Mouse (Mus musculus) cerebellum, adult 2 months (tissue): Measurements from ENCODE around the gene Kank1. TPM values are rescaled to one million over a fixed set of nuclear protein-coding genes. Genes with fewer than 3 reads are reported as not detected.

Experiments used
- DNase-seq, 2 experiments: peaks; one replicate each; pipeline ENCODE4 v3.0.0; 2021
- H3K27ac ChIP-seq: fragments of 200-500 bp; 2 replicates; pipeline ENCODE4 v1.5.1; 2012; ENCODE audit warnings: low read length, control low read depth, inconsistent platforms; ENCODE audit not compliant: insufficient read depth
- H3K27me3 ChIP-seq: fragments of 200-500 bp; 2 replicates; pipeline ENCODE4 v1.6.1; 2012; ENCODE audit warnings: inconsistent platforms, mild to moderate bottlenecking, low read length, moderate library complexity; ENCODE audit not compliant: control insufficient read depth, insufficient read depth
- H3K4me1 ChIP-seq: fragments of 200-500 bp; 2 replicates; pipeline ENCODE4 v1.6.1; 2011; ENCODE audit warnings: low read length; ENCODE audit not compliant: control insufficient read depth, insufficient read depth
- H3K4me3 ChIP-seq: fragments of 200-500 bp; replicated peaks from 2 replicates; pipeline ENCODE3; 2011; ENCODE audit warnings: mild to moderate bottlenecking, low read depth, low read length, control low read depth; ENCODE audit not compliant: insufficient read depth
- CTCF ChIP-seq: fragments of 200-500 bp; IDR thresholded peaks from 2 replicates; pipeline ENCODE4 v1.5.1; 2011; ENCODE audit warnings: low read depth, mild to moderate bottlenecking, control low read depth, low read length, moderate library complexity, borderline replicate concordance; ENCODE audit not compliant: insufficient read depth
- POLR2A ChIP-seq: fragments of 200-500 bp; IDR thresholded peaks from 2 replicates; pipeline ENCODE4 v1.6.1; 2011; ENCODE audit warnings: low read length, control low read depth, borderline replicate concordance; ENCODE audit not compliant: insufficient read depth
- WGBS: fragments of 180-500 bp; shearing (Covaris S2); methylation state at CpG from one replicate; pipeline ENCODE4 v1.1.7; 2018; 5-methylcytosine and 5-hydroxymethylcytosine counted together
- polyA plus RNA-seq: library from polyadenylated mRNA; depleted of rRNA; stranded (reverse); fragments of >200 nt; gene quantifications from 2 replicates; pipeline ENCODE4 v1.2.3, GENCODE M21; 2012; rRNA removed

Gene Kank1
- polyA plus RNA-seq, 1 experiment, result 12.0 TPM

DNA sequence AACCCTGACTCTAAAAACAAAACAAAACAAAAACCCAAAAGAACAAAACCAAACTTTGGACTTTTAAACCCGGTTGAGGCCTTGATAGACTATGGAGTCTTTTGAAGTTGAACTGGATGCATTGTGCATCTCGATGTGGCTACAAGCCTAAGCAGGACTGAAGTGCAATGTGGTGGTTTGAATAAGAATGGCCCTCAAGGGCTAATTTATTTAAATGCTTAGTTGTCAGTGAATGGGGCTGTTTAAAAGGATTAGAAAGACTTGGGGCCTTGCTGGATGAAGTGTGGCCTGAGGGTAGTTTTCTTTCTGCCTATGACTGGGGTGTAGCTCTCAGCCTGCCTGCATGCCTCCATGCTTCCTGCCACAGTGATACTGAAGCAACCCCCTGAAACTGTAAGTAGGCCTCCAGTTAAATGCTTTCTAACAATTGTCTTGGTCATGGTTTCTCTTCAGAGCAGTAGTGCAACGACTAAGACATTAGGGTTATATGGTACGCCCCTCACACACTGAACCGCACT, 242.4 kb downstream of the Kank1 start:
- no peak overlapping the region for H3K4me3 ChIP-seq
- no peaks in the 10 kb centered on the region for H3K27me3 ChIP-seq
- WGBS, result 85% methylated on average over 5 of the region's 5 CpGs
- TF ChIP-seq POLR2A (no peak), CTCF (no peak)
- no peak for DNase-seq
- no peaks in the 10 kb centered on the region for H3K4me1 ChIP-seq
- H3K27ac ChIP-seq, result no peak overlapping the region

DNA sequence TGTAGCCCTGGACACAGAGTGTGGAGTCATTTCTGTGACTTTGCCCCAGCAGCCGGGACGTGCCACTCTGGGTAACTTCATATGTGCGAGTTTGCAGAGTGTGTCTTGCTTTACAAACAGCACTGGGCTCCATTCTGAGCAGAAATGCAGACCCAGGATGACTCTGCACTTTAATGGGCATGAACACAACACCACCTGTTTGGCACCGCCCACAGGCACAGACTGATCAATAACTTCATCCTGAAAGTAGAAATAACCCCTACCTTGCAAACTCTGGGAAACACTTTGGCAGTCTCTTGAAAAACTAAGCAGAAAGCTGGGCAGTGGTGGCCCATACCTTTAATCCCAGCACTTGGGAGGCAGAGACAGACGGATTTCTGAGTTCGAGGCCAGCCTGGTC, 244.0 kb downstream of the Kank1 start:
- no peaks in the 10 kb centered on the region for H3K4me1 ChIP-seq
- no peaks in the 10 kb centered on the region for H3K27me3 ChIP-seq
- H3K4me3 ChIP-seq, result no peak overlapping the region
- no peak for DNase-seq
- WGBS, result 89% methylated on average over 6 of the region's 6 CpGs
- TF ChIP-seq POLR2A, result no peak
- no peak for TF ChIP-seq CTCF
- no peak overlapping the region for H3K27ac ChIP-seq

Other genes with a start within 250 kb of the Kank1 start
- gene Dock8, start 237.4 kb upstream of the Kank1 start, polyA plus RNA-seq, result 0.67 and 0.72 TPM in 2 replicates